ENCODE assay signal across 8 mouse cellular contexts in the genomic region with DNA sequence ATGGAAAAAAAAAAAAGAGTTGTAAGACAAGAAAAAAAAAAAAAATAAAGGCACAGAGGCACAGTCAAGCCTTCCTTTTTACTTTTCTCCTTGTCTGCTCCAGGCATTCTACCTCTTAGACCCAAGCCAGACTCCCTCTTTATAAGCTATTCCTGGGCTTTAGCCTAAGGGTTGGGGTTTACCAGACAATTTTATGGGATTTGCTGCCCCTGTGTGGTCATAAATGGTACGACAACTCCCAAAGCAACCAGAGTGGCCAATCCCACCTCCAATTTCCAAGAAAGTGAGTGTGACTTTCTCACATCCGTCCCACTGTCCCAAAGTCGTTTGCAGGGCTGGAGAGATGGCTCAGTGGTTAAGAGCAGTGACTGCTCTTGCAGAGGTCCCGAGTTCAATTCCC. TPM values are rescaled to one million over a fixed set of nuclear protein-coding genes. Genes with fewer than 3 reads are reported as not detected.
DNase-seq lines count a peak whose midpoint lies in the region; ATAC-seq and TF ChIP-seq lines count a peak whose summit lies in the region.

No protein-coding gene starts in this region.

- no peaks in the 10 kb centered on the region for H3K9me3 ChIP-seq in forebrain, embryonic 16.5 days (ENCODE audit: control insufficient read depth, low read length)
- H3K9me3 ChIP-seq in kidney, embryonic 15.5 days (replicated peaks) = no peaks in the 10 kb centered on the region
- H3K9me3 ChIP-seq in lung, embryonic 14.5 days (ENCODE audit: low read depth, low read length) = no peaks in the 10 kb centered on the region

- no peak overlapping the region for H3K4me3 ChIP-seq in forebrain, embryonic 16.5 days (replicated peaks; ENCODE audit: low read length)
- no peak overlapping the region for H3K4me3 ChIP-seq in kidney, embryonic 15.5 days (replicated peaks)
- H3K4me3 ChIP-seq in lung, embryonic 14.5 days (ENCODE audit: low read depth, low read length) = no peak overlapping the region

- H3K27me3 ChIP-seq in forebrain, embryonic 16.5 days (replicated peaks; ENCODE audit: control insufficient read depth, insufficient read depth, low read length) = no peaks in the 10 kb centered on the region
- H3K27me3 ChIP-seq in kidney, embryonic 15.5 days = peaks cover 54% of the 10 kb centered on the region
- H3K27me3 ChIP-seq in lung, embryonic 14.5 days (ENCODE audit: insufficient read depth, low read length) = no peaks in the 10 kb centered on the region

- under 1% methylated on average over 4 of the region's 4 CpGs for WGBS in forebrain, embryonic 16.5 days
- WGBS in kidney, embryonic 15.5 days = 1% methylated on average over 4 of the region's 4 CpGs
- WGBS in lung, embryonic 14.5 days = under 1% methylated on average over 4 of the region's 4 CpGs

- ATAC-seq in forebrain, embryonic 16.5 days = 0 out of 2 replicates have a peak, but pooled peaks have one; percentile 39
- ATAC-seq in kidney, embryonic 15.5 days (replicated peaks; ENCODE audit: low FRiP score) = 0 out of 2 replicates have a peak, but pooled peaks have one; percentile 22
- peak; percentile 64; the same call in 1 of the 2 replicates for ATAC-seq in lung, embryonic 14.5 days (ENCODE audit: insufficient read depth)

- TF ChIP-seq CTCF in lung, embryonic 14.5 days (IDR thresholded peaks at IDR 0.05; ENCODE audit: low read depth) = peak; percentile 87

- H3K9ac ChIP-seq in forebrain, embryonic 16.5 days (replicated peaks; ENCODE audit: low read depth, low read length) = no peak overlapping the region
- H3K9ac ChIP-seq in kidney, embryonic 15.5 days = no peak overlapping the region
- H3K9ac ChIP-seq in lung, embryonic 14.5 days = no peak overlapping the region

- peaks cover 12% of the 10 kb centered on the region; the same call in 1 of the 2 replicates for H3K36me3 ChIP-seq in forebrain, embryonic 16.5 days (ENCODE audit: control insufficient read depth, insufficient read depth)
- H3K36me3 ChIP-seq in kidney, embryonic 15.5 days = no peaks in the 10 kb centered on the region
- no peaks in the 10 kb centered on the region for H3K36me3 ChIP-seq in lung, embryonic 14.5 days (ENCODE audit: insufficient read depth)

- DNase-seq in 416B (ENCODE audit: low read depth) = peak; percentile 78
- DNase-seq in CD4-positive, CD25-positive, alpha-beta regulatory T cell, adult 2 months (ENCODE audit: low read depth, low spot score) = peak; percentile 82
- peak; percentile 68 for DNase-seq in c-Kit-positive CD71-positive TER-119-positive erythroid progenitor cells, embryonic 14.5 days (ENCODE audit: low spot score)
- DNase-seq in lung, embryonic 14.5 days = peak; percentile 93
- DNase-seq in right cerebral cortex, postnatal 14 days = peak; percentile 66
- DNase-seq in yolk sac, embryonic 10.5 days (ENCODE audit: low spot score) = peak; percentile 42

- H3K4me1 ChIP-seq in forebrain, embryonic 16.5 days (replicated peaks; ENCODE audit: control insufficient read depth, insufficient read depth, low read length) = peaks cover 27% of the 10 kb centered on the region
- peaks cover 20% of the 10 kb centered on the region for H3K4me1 ChIP-seq in kidney, embryonic 15.5 days
- H3K4me1 ChIP-seq in lung, embryonic 14.5 days (ENCODE audit: insufficient read depth) = 0 out of 2 replicates have a peak, but pooled peaks cover 3% of the 10 kb centered on the region

- no peak overlapping the region for H3K27ac ChIP-seq in forebrain, embryonic 16.5 days (ENCODE audit: low read length)
- no peak overlapping the region for H3K27ac ChIP-seq in kidney, embryonic 15.5 days
- H3K27ac ChIP-seq in lung, embryonic 14.5 days (ENCODE audit: low read depth) = no peak overlapping the region

- no peak overlapping the region for H3K4me2 ChIP-seq in forebrain, embryonic 16.5 days (ENCODE audit: low read length)
- H3K4me2 ChIP-seq in kidney, embryonic 15.5 days = no peak overlapping the region
- no peak overlapping the region for H3K4me2 ChIP-seq in lung, embryonic 14.5 days

RNA-seq across cellular contexts. Expression of gene Phf12, which starts 15.4 kb away (rescaled TPM):
- 20.6 and 23.0 TPM in 2 replicates for polyA plus RNA-seq in forebrain, embryonic 16.5 days (2015; fragmentation: Nextera tagmentation; extraction: Ambion mirVana)
- 15.0 and 20.5 TPM in 2 replicates for polyA plus RNA-seq in kidney, embryonic 15.5 days (2015; fragmentation: Nextera tagmentation; extraction: Ambion mirVana)
- 15.9 and 20.6 TPM in 2 replicates for polyA plus RNA-seq in lung, embryonic 14.5 days (2014; fragmentation: Nextera tagmentation; extraction: Ambion mirVana)

RNA-seq across cellular contexts. Expression of gene Sez6, which starts 36.5 kb away (rescaled TPM):
- 257 and 284 TPM in 2 replicates for polyA plus RNA-seq in forebrain, embryonic 16.5 days (2015; fragmentation: Nextera tagmentation; extraction: Ambion mirVana)
- polyA plus RNA-seq in kidney, embryonic 15.5 days (2015; fragmentation: Nextera tagmentation; extraction: Ambion mirVana) = 0.44 TPM in 1 of 2 replicates, not detected in the other
- polyA plus RNA-seq in lung, embryonic 14.5 days (2014; fragmentation: Nextera tagmentation; extraction: Ambion mirVana) = 0.05 and 0.22 TPM in 2 replicates

Comparison
In these comparisons a context has a peak if more than half of its experiments do, and no peak if none do; other contexts are left out.
1. DNase-seq: peak in every context shown above with its lines; median percentile 93 in lung, embryonic 14.5 days; 82 in CD4-positive, CD25-positive, alpha-beta regulatory T cell, adult 2 months; 78 in 416B; 68 in c-Kit-positive CD71-positive TER-119-positive erythroid progenitor cells, embryonic 14.5 days; 66 in right cerebral cortex, postnatal 14 days; 42 in yolk sac, embryonic 10.5 days.
2. RNA of gene Sez6, which starts 36.5 kb away (polyA plus RNA-seq): 257 to 284 TPM in forebrain, embryonic 16.5 days; 0.44 TPM in kidney, embryonic 15.5 days and 0.05 to 0.22 TPM in lung, embryonic 14.5 days; every median in the first group is over 100 times any median in the second.
3. Peak in every context shown above with its lines, with median percentiles within 50 percentile points of each other: ATAC-seq.